Comparison of ENCODE assay signal across 9 mouse cellular contexts in genomic region chr17:48430394-48430793, GRCm38 (mm10). TPM values are rescaled to one million over a fixed set of nuclear protein-coding genes. Genes with fewer than 3 reads are reported as not detected.
DNase-seq lines count a peak whose midpoint lies in the region; ATAC-seq lines count a peak whose summit lies in the region.
"Had no signal": no experiment of that assay in that cellular context is flagged by ENCODE, and none has a peak within 500 bp of the region (broad histone marks: within the 10 kb centered on the region; RNA-seq: fewer than 3 reads in every experiment).

No protein-coding gene starts in this region.

- 0 out of 2 replicates have a peak overlapping the region, but pooled peaks have one; percentile 3 for H3K27ac ChIP-seq in midbrain, embryonic 10.5 days (replicated peaks)
- no peak overlapping the region for H3K27ac ChIP-seq in midbrain, embryonic 14.5 days (replicated peaks; ENCODE audit: low read depth, low read length)
- H3K27ac ChIP-seq in heart, embryonic 10.5 days, result peak overlapping the region; percentile 90
- peak overlapping the region; percentile 38; the same call in 1 of the 2 replicates for H3K27ac ChIP-seq in limb, embryonic 10.5 days
- H3K27ac ChIP-seq in stomach, embryonic 16.5 days (ENCODE audit: low read length), result peak overlapping the region; percentile 70

- peaks cover 22% of the 10 kb centered on the region for H3K4me1 ChIP-seq in midbrain, embryonic 10.5 days
- 0 out of 2 replicates have a peak, but pooled peaks cover 4% of the 10 kb centered on the region for H3K4me1 ChIP-seq in midbrain, embryonic 14.5 days (ENCODE audit: control insufficient read depth, insufficient read depth, low read length)
- peaks cover 88% of the 10 kb centered on the region for H3K4me1 ChIP-seq in heart, embryonic 10.5 days
- H3K4me1 ChIP-seq in limb, embryonic 10.5 days, result peaks cover 39% of the 10 kb centered on the region
- H3K4me1 ChIP-seq in stomach, embryonic 16.5 days (ENCODE audit: control insufficient read depth, insufficient read depth, low read length), result peaks cover 61% of the 10 kb centered on the region

- WGBS in midbrain, embryonic 10.5 days, result 68% methylated on average over 5 of the region's 5 CpGs
- 62% methylated on average over 5 of the region's 5 CpGs for WGBS in midbrain, embryonic 14.5 days
- WGBS in heart, embryonic 10.5 days, result 10% methylated on average over 5 of the region's 5 CpGs
- 45% methylated on average over 5 of the region's 5 CpGs for WGBS in limb, embryonic 10.5 days
- WGBS in stomach, embryonic 16.5 days, result 14% methylated on average over 5 of the region's 5 CpGs

- no peak for ATAC-seq in midbrain, embryonic 14.5 days (ENCODE audit: low FRiP score, low TSS enrichment)
- no peak for ATAC-seq in stomach, embryonic 16.5 days (ENCODE audit: insufficient read depth, low FRiP score)

- no peak overlapping the region for H3K4me2 ChIP-seq in midbrain, embryonic 14.5 days (ENCODE audit: low read length)
- H3K4me2 ChIP-seq in stomach, embryonic 16.5 days (ENCODE audit: low read depth, low read length), result peak overlapping the region; percentile 21; the same call in 1 of the 2 replicates

- H3K9me3 ChIP-seq in midbrain, embryonic 10.5 days (replicated peaks), result no peaks in the 10 kb centered on the region
- H3K9me3 ChIP-seq in midbrain, embryonic 14.5 days (ENCODE audit: control insufficient read depth, low read length), result no peaks in the 10 kb centered on the region
- H3K9me3 ChIP-seq in heart, embryonic 10.5 days, result no peaks in the 10 kb centered on the region
- no peaks in the 10 kb centered on the region for H3K9me3 ChIP-seq in limb, embryonic 10.5 days (replicated peaks)
- H3K9me3 ChIP-seq in stomach, embryonic 16.5 days (replicated peaks; ENCODE audit: control insufficient read depth, low read length), result no peaks in the 10 kb centered on the region

- no peak overlapping the region for H3K9ac ChIP-seq in midbrain, embryonic 14.5 days (replicated peaks; ENCODE audit: low read length)
- H3K9ac ChIP-seq in stomach, embryonic 16.5 days (ENCODE audit: low read length), result no peak overlapping the region

- DNase-seq in midbrain, embryonic 10.5 days (ENCODE audit: low spot score), result no peak
- no peak for DNase-seq in midbrain, embryonic 14.5 days
- DNase-seq in heart, embryonic 10.5 days (ENCODE audit: low spot score), result no peak
- DNase-seq in limb, embryonic 10.5 days (ENCODE audit: low spot score), result no peak
- DNase-seq in right cerebral cortex, postnatal 4 days, result no peak
- no peak for DNase-seq in adrenal gland, adult 18-20 months (ENCODE audit: low spot score in 2 of 2)
- DNase-seq: kidney, postnatal 10 days had no signal

- H3K4me3 ChIP-seq in midbrain, embryonic 10.5 days, result no peak overlapping the region
- H3K4me3 ChIP-seq in midbrain, embryonic 14.5 days (replicated peaks; ENCODE audit: low read depth, low read length), result no peak overlapping the region
- peak overlapping the region; percentile 62 for H3K4me3 ChIP-seq in heart, embryonic 10.5 days
- no peak overlapping the region for H3K4me3 ChIP-seq in limb, embryonic 10.5 days
- H3K4me3 ChIP-seq in stomach, embryonic 16.5 days (replicated peaks; ENCODE audit: low read length), result no peak overlapping the region

- H3K36me3 ChIP-seq in midbrain, embryonic 10.5 days, result no peaks in the 10 kb centered on the region
- H3K36me3 ChIP-seq in midbrain, embryonic 14.5 days (ENCODE audit: control insufficient read depth, insufficient read depth, low read length), result no peaks in the 10 kb centered on the region
- H3K36me3 ChIP-seq in heart, embryonic 10.5 days, result no peaks in the 10 kb centered on the region
- H3K36me3 ChIP-seq in limb, embryonic 10.5 days, result no peaks in the 10 kb centered on the region
- no peaks in the 10 kb centered on the region for H3K36me3 ChIP-seq in stomach, embryonic 16.5 days (ENCODE audit: control insufficient read depth, insufficient read depth, low read length)

- no peaks in the 10 kb centered on the region for H3K27me3 ChIP-seq in midbrain, embryonic 10.5 days (ENCODE audit: low read depth, poor library complexity, severe bottlenecking)
- no peaks in the 10 kb centered on the region for H3K27me3 ChIP-seq in midbrain, embryonic 14.5 days (ENCODE audit: control insufficient read depth, insufficient read depth, low read length)
- H3K27me3 ChIP-seq in heart, embryonic 10.5 days (ENCODE audit: insufficient read depth, poor library complexity, severe bottlenecking), result no peaks in the 10 kb centered on the region
- H3K27me3 ChIP-seq in limb, embryonic 10.5 days (ENCODE audit: low read depth, poor library complexity, severe bottlenecking), result no peaks in the 10 kb centered on the region
- H3K27me3 ChIP-seq in stomach, embryonic 16.5 days (ENCODE audit: control insufficient read depth, insufficient read depth, low read length), result no peaks in the 10 kb centered on the region

RNA-seq across cellular contexts. Expression of gene Apobec2, which starts 2.3 kb away (rescaled TPM):
- polyA plus RNA-seq in midbrain, embryonic 10.5 days (2016; fragmentation: Nextera tagmentation; extraction: Ambion mirVana), result 1.1 and 1.3 TPM in 2 replicates
- polyA plus RNA-seq in midbrain, embryonic 14.5 days (2014; fragmentation: Nextera tagmentation; extraction: Ambion mirVana), result 0.26 and 0.29 TPM in 2 replicates
- polyA plus RNA-seq in heart, embryonic 10.5 days (2016; fragmentation: Nextera tagmentation; extraction: Ambion mirVana), result 142 and 213 TPM in 2 replicates
- polyA plus RNA-seq in limb, embryonic 10.5 days (2016; fragmentation: Nextera tagmentation; extraction: Ambion mirVana), result 0.92 and 1.2 TPM in 2 replicates
- polyA plus RNA-seq in stomach, embryonic 16.5 days (2015; fragmentation: Nextera tagmentation; extraction: Ambion mirVana), result 5.6 and 31.0 TPM in 2 replicates
- 1 to 10 TPM; 1.5 to 2.0 TPM for total RNA-seq in adrenal gland, adult 18-20 months (2021)
- polyA plus RNA-seq: liver, adult 2 months had no signal

RNA-seq across cellular contexts. Expression of gene Oard1, which starts 20.6 kb away (rescaled TPM):
- 102 and 113 TPM in 2 replicates for polyA plus RNA-seq in midbrain, embryonic 10.5 days (2016; fragmentation: Nextera tagmentation; extraction: Ambion mirVana)
- polyA plus RNA-seq in midbrain, embryonic 14.5 days (2014; fragmentation: Nextera tagmentation; extraction: Ambion mirVana), result 41.9 and 49.2 TPM in 2 replicates
- 56.7 and 78.1 TPM in 2 replicates for polyA plus RNA-seq in heart, embryonic 10.5 days (2016; fragmentation: Nextera tagmentation; extraction: Ambion mirVana)
- polyA plus RNA-seq in limb, embryonic 10.5 days (2016; fragmentation: Nextera tagmentation; extraction: Ambion mirVana), result 75.0 and 80.3 TPM in 2 replicates
- polyA plus RNA-seq in stomach, embryonic 16.5 days (2015; fragmentation: Nextera tagmentation; extraction: Ambion mirVana), result 54.4 and 54.5 TPM in 2 replicates
- 10 to 100 TPM; 17.5 to 19.5 TPM for total RNA-seq in adrenal gland, adult 18-20 months (2021)

RNA-seq across cellular contexts. Expression of gene Nfya, which starts 20.7 kb away (rescaled TPM):
- 15.8 and 16.3 TPM in 2 replicates for polyA plus RNA-seq in midbrain, embryonic 10.5 days (2016; fragmentation: Nextera tagmentation; extraction: Ambion mirVana)
- polyA plus RNA-seq in midbrain, embryonic 14.5 days (2014; fragmentation: Nextera tagmentation; extraction: Ambion mirVana), result 14.2 and 16.5 TPM in 2 replicates
- polyA plus RNA-seq in heart, embryonic 10.5 days (2016; fragmentation: Nextera tagmentation; extraction: Ambion mirVana), result 13.7 and 17.3 TPM in 2 replicates
- polyA plus RNA-seq in limb, embryonic 10.5 days (2016; fragmentation: Nextera tagmentation; extraction: Ambion mirVana), result 21.9 and 26.4 TPM in 2 replicates
- 11.3 and 12.4 TPM in 2 replicates for polyA plus RNA-seq in stomach, embryonic 16.5 days (2015; fragmentation: Nextera tagmentation; extraction: Ambion mirVana)
- total RNA-seq in adrenal gland, adult 18-20 months (2021), result 10 to 100 TPM; 35.5 to 36.5 TPM

RNA-seq across cellular contexts. Expression of gene Tspo2, which starts 20.9 kb away (rescaled TPM):
- 0.43 TPM in 1 of 2 replicates, not detected in the other for polyA plus RNA-seq in midbrain, embryonic 10.5 days (2016; fragmentation: Nextera tagmentation; extraction: Ambion mirVana)
- polyA plus RNA-seq in midbrain, embryonic 14.5 days (2014; fragmentation: Nextera tagmentation; extraction: Ambion mirVana), result 2.5 and 4.6 TPM in 2 replicates
- polyA plus RNA-seq in heart, embryonic 10.5 days (2016; fragmentation: Nextera tagmentation; extraction: Ambion mirVana), result 0.43 and 0.67 TPM in 2 replicates
- polyA plus RNA-seq in limb, embryonic 10.5 days (2016; fragmentation: Nextera tagmentation; extraction: Ambion mirVana), result not detected in 2 replicates
- 8.1 and 8.5 TPM in 2 replicates for polyA plus RNA-seq in stomach, embryonic 16.5 days (2015; fragmentation: Nextera tagmentation; extraction: Ambion mirVana)
- not detected for total RNA-seq in adrenal gland, adult 18-20 months (2021)
- total RNA-seq: liver, adult 2 months had no signal
- polyA plus RNA-seq: liver, adult 2 months had no signal

RNA-seq across cellular contexts. Expression of gene Unc5cl, which starts 24.3 kb away (rescaled TPM):
- 0.21 TPM in 1 of 2 replicates, not detected in the other for polyA plus RNA-seq in midbrain, embryonic 10.5 days (2016; fragmentation: Nextera tagmentation; extraction: Ambion mirVana)
- polyA plus RNA-seq in midbrain, embryonic 14.5 days (2014; fragmentation: Nextera tagmentation; extraction: Ambion mirVana), result 0.22 and 0.53 TPM in 2 replicates
- polyA plus RNA-seq in heart, embryonic 10.5 days (2016; fragmentation: Nextera tagmentation; extraction: Ambion mirVana), result 0.20 and 0.26 TPM in 2 replicates
- 0.06 and 0.13 TPM in 2 replicates for polyA plus RNA-seq in limb, embryonic 10.5 days (2016; fragmentation: Nextera tagmentation; extraction: Ambion mirVana)
- 13.7 and 13.8 TPM in 2 replicates for polyA plus RNA-seq in stomach, embryonic 16.5 days (2015; fragmentation: Nextera tagmentation; extraction: Ambion mirVana)
- under 1 TPM in 1 of 2 experiments, not detected in 1; 0.19 TPM for total RNA-seq in adrenal gland, adult 18-20 months (2021)
- total RNA-seq: liver, adult 2 months had no signal
